Mouse (Mus musculus): Measurements from ENCODE around the gene Olfr544. TPM values are rescaled to one million over a fixed set of nuclear protein-coding genes. Genes with fewer than 3 reads are reported as not detected.

Gene Olfr544
- polyA plus RNA-seq, 1 experiment from 2014 or later: not detected

- no peak overlapping the region for H3K27ac ChIP-seq (ENCODE audit: low read length)
- no peak overlapping the region for H3K9ac ChIP-seq (replicated peaks; ENCODE audit: low read depth, low read length)
- H3K27me3 ChIP-seq (ENCODE audit: control insufficient read depth, insufficient read depth, low read length): no peaks in the 10 kb centered on the region
- H3K4me2 ChIP-seq (replicated peaks; ENCODE audit: low read depth, low read length): no peak overlapping the region
- no peak overlapping the region for H3K4me3 ChIP-seq (ENCODE audit: low read depth, low read length)
- H3K36me3 ChIP-seq (ENCODE audit: control insufficient read depth, insufficient read depth, low read length): peaks cover 55% of the 10 kb centered on the region
- WGBS: 93% methylated on average over 8 of the region's 8 CpGs
- no peaks in the 10 kb centered on the region for H3K4me1 ChIP-seq (ENCODE audit: control insufficient read depth, insufficient read depth, low read length)
- no peak for ATAC-seq (ENCODE audit: insufficient number of reproducible peaks, insufficient read depth, low FRiP score, low read depth)
- H3K9me3 ChIP-seq (ENCODE audit: control insufficient read depth, low read depth, low read length): no peaks in the 10 kb centered on the region
Observed at GRCm38 (mm10) chr7:102467566-102467965, 20.5 kb downstream of the Olfr544 start.

GRCm38 (mm10) chr7:102458618-102459380 is 29.3 kb downstream of the Olfr544 start:
- WGBS: 87% methylated on average over 5 of the region's 5 CpGs
- Histone ChIP-seq H3K4me3 (ENCODE audit: low read depth, low read length) (no peak overlapping the region), H3K4me2 (replicated peaks; ENCODE audit: low read depth, low read length) (no peak overlapping the region), H3K9ac (replicated peaks; ENCODE audit: low read depth, low read length) (no peak overlapping the region), H3K27me3 (ENCODE audit: control insufficient read depth, insufficient read depth, low read length) (no peaks in the 10 kb centered on the region), H3K9me3 (ENCODE audit: control insufficient read depth, low read depth, low read length) (no peaks in the 10 kb centered on the region), H3K36me3 (ENCODE audit: control insufficient read depth, insufficient read depth, low read length) (peaks cover 76% of the 10 kb centered on the region), H3K4me1 (ENCODE audit: control insufficient read depth, insufficient read depth, low read length) (no peaks in the 10 kb centered on the region), H3K27ac (ENCODE audit: low read length) (no peak overlapping the region)
- ATAC-seq (ENCODE audit: insufficient number of reproducible peaks, insufficient read depth, low FRiP score, low read depth): no peak

- ATAC-seq (ENCODE audit: insufficient number of reproducible peaks, insufficient read depth, low FRiP score, low read depth): no peak
- Histone ChIP-seq H3K36me3 (ENCODE audit: control insufficient read depth, insufficient read depth, low read length) (peaks cover 55% of the 10 kb centered on the region), H3K4me3 (ENCODE audit: low read depth, low read length) (no peak overlapping the region), H3K27ac (ENCODE audit: low read length) (no peak overlapping the region), H3K4me1 (ENCODE audit: control insufficient read depth, insufficient read depth, low read length) (0 out of 2 replicates have a peak, but pooled peaks cover 11% of the 10 kb centered on the region), H3K27me3 (ENCODE audit: control insufficient read depth, insufficient read depth, low read length) (no peaks in the 10 kb centered on the region), H3K9ac (replicated peaks; ENCODE audit: low read depth, low read length) (no peak overlapping the region), H3K9me3 (ENCODE audit: control insufficient read depth, low read depth, low read length) (no peaks in the 10 kb centered on the region), H3K4me2 (replicated peaks; ENCODE audit: low read depth, low read length) (no peak overlapping the region)
- WGBS: 93% methylated on average over 9 of the region's 9 CpGs
Observed at GRCm38 (mm10) chr7:102446438-102446837, 41.7 kb downstream of the Olfr544 start.

- WGBS: 81% methylated on average over 2 of the region's 2 CpGs
- no peak overlapping the region for H3K4me2 ChIP-seq (replicated peaks; ENCODE audit: low read depth, low read length)
Observed at GRCm38 (mm10) chr7:102444301-102444700, 43.8 kb downstream of the Olfr544 start.

GRCm38 (mm10) chr7:102442432-102442831 is 45.7 kb downstream of the Olfr544 start:
- Histone ChIP-seq H3K36me3 (ENCODE audit: control insufficient read depth, insufficient read depth, low read length) (peaks cover 24% of the 10 kb centered on the region), H3K9ac (replicated peaks; ENCODE audit: low read depth, low read length) (peak overlapping the region; percentile 67), H3K4me2 (replicated peaks; ENCODE audit: low read depth, low read length) (peak overlapping the region; percentile 48), H3K4me3 (ENCODE audit: low read depth, low read length) (peak overlapping the region; percentile 56), H3K4me1 (ENCODE audit: control insufficient read depth, insufficient read depth, low read length) (0 out of 2 replicates have a peak, but pooled peaks cover 11% of the 10 kb centered on the region), H3K27ac (ENCODE audit: low read length) (no peak overlapping the region), H3K27me3 (ENCODE audit: control insufficient read depth, insufficient read depth, low read length) (no peaks in the 10 kb centered on the region), H3K9me3 (ENCODE audit: control insufficient read depth, low read depth, low read length) (no peaks in the 10 kb centered on the region)
- 0% methylated on average over 4 of the region's 4 CpGs for WGBS
- no peak for ATAC-seq (ENCODE audit: insufficient number of reproducible peaks, insufficient read depth, low FRiP score, low read depth)

More at GRCm38 (mm10) chr7:102444301-102444700, 43.8 kb downstream of the Olfr544 start:
- Histone ChIP-seq H3K9ac (replicated peaks; ENCODE audit: low read depth, low read length) (no peak overlapping the region), H3K27ac (ENCODE audit: low read length) (no peak overlapping the region), H3K9me3 (ENCODE audit: control insufficient read depth, low read depth, low read length) (no peaks in the 10 kb centered on the region), H3K36me3 (ENCODE audit: control insufficient read depth, insufficient read depth, low read length) (peaks cover 36% of the 10 kb centered on the region), H3K4me3 (ENCODE audit: low read depth, low read length) (no peak overlapping the region), H3K4me1 (ENCODE audit: control insufficient read depth, insufficient read depth, low read length) (0 out of 2 replicates have a peak, but pooled peaks cover 11% of the 10 kb centered on the region), H3K27me3 (ENCODE audit: control insufficient read depth, insufficient read depth, low read length) (no peaks in the 10 kb centered on the region)
- ATAC-seq (ENCODE audit: insufficient number of reproducible peaks, insufficient read depth, low FRiP score, low read depth): no peak

GRCm38 (mm10) chr7:102441657-102442391 is 46.3 kb downstream of the Olfr544 start, which contains the start of gene Rrm1:
Rrm1 (plus strand) TSS chr7:102441695.
- H3K4me3 ChIP-seq (ENCODE audit: low read depth, low read length): peak within 1 kb of the TSS; percentile 56
- H3K4me1 ChIP-seq (ENCODE audit: control insufficient read depth, insufficient read depth, low read length): 0 out of 2 replicates have a peak, but pooled peaks cover 11% of the 10 kb centered on the region
- H3K27me3 ChIP-seq (ENCODE audit: control insufficient read depth, insufficient read depth, low read length): no peaks in the 10 kb centered on the region
- peaks cover 24% of the 10 kb centered on the region for H3K36me3 ChIP-seq (ENCODE audit: control insufficient read depth, insufficient read depth, low read length)
- peak within 1 kb of the TSS; percentile 68 for H3K27ac ChIP-seq (ENCODE audit: low read length)
- H3K9ac ChIP-seq (replicated peaks; ENCODE audit: low read depth, low read length): peak within 1 kb of the TSS; percentile 67
- H3K9me3 ChIP-seq (ENCODE audit: control insufficient read depth, low read depth, low read length): no peaks in the 10 kb centered on the region
- H3K4me2 ChIP-seq (replicated peaks; ENCODE audit: low read depth, low read length): peak within 1 kb of the TSS; percentile 48
- under 1% methylated on average over 54 of the region's 56 CpGs for WGBS
- peak; percentile 98 for ATAC-seq (ENCODE audit: insufficient number of reproducible peaks, insufficient read depth, low FRiP score, low read depth)

GRCm38 (mm10) chr7:102440822-102441656 is 47.1 kb downstream of the Olfr544 start:
- H3K27me3 ChIP-seq (ENCODE audit: control insufficient read depth, insufficient read depth, low read length): no peaks in the 10 kb centered on the region
- H3K9ac ChIP-seq (replicated peaks; ENCODE audit: low read depth, low read length): no peak overlapping the region
- peaks cover 16% of the 10 kb centered on the region for H3K36me3 ChIP-seq (ENCODE audit: control insufficient read depth, insufficient read depth, low read length)
- H3K4me2 ChIP-seq (replicated peaks; ENCODE audit: low read depth, low read length): peak overlapping the region; percentile 26
- 50% methylated on average over 15 of the region's 15 CpGs for WGBS
- H3K4me1 ChIP-seq (ENCODE audit: control insufficient read depth, insufficient read depth, low read length): 0 out of 2 replicates have a peak, but pooled peaks cover 11% of the 10 kb centered on the region
- peak overlapping the region; percentile 56 for H3K4me3 ChIP-seq (ENCODE audit: low read depth, low read length)
- H3K27ac ChIP-seq (ENCODE audit: low read length): 0 out of 2 replicates have a peak overlapping the region, but pooled peaks have one; percentile 30
- no peaks in the 10 kb centered on the region for H3K9me3 ChIP-seq (ENCODE audit: control insufficient read depth, low read depth, low read length)
- ATAC-seq (ENCODE audit: insufficient number of reproducible peaks, insufficient read depth, low FRiP score, low read depth): no peak

- no peaks in the 10 kb centered on the region for H3K4me1 ChIP-seq (ENCODE audit: control insufficient read depth, insufficient read depth, low read length)
- ATAC-seq (ENCODE audit: insufficient number of reproducible peaks, insufficient read depth, low FRiP score, low read depth): no peak
- H3K9ac ChIP-seq (replicated peaks; ENCODE audit: low read depth, low read length): no peak overlapping the region
- no peaks in the 10 kb centered on the region for H3K9me3 ChIP-seq (ENCODE audit: control insufficient read depth, low read depth, low read length)
- H3K27me3 ChIP-seq (ENCODE audit: control insufficient read depth, insufficient read depth, low read length): no peaks in the 10 kb centered on the region
- no peaks in the 10 kb centered on the region for H3K36me3 ChIP-seq (ENCODE audit: control insufficient read depth, insufficient read depth, low read length)
- 81% methylated on average over 2 of the region's 2 CpGs for WGBS
- H3K27ac ChIP-seq (ENCODE audit: low read length): no peak overlapping the region
- no peak overlapping the region for H3K4me2 ChIP-seq (replicated peaks; ENCODE audit: low read depth, low read length)
- no peak overlapping the region for H3K4me3 ChIP-seq (ENCODE audit: low read depth, low read length)
Observed at GRCm38 (mm10) chr7:102434344-102434743, 53.8 kb downstream of the Olfr544 start.

Measured in stomach, embryonic 14.5 days (tissue).